Mouse (Mus musculus): ENCODE measurements around the gene Slc30a2.

- TF ChIP-seq MAX (IDR thresholded peaks at IDR 0.05; ENCODE audit: low read depth) (no peak), POLR2A (IDR thresholded peaks at IDR 0.05; ENCODE audit: insufficient read length, low read depth) (no peak)
Observed at GRCm38 (mm10) chr4:134311784-134312183, 31.2 kb upstream of the Slc30a2 start.

Measured in myocyte (in vitro differentiated cells).